Mouse (Mus musculus) limb, embryonic 14.5 days (tissue): ENCODE data around the gene Ppp1r9b. TPM values are rescaled to one million over a fixed set of nuclear protein-coding genes. Genes with fewer than 3 reads are reported as not detected.
A peak's percentile ranks its signal among the peaks of the same experiment; 100 is the strongest.

Experiments used
- ATAC-seq: fragments of 200-750 bp; cut with Nextera tagmentation; 2 replicates; pipeline ENCODE4 v1.8.0; 2017; ENCODE audit warnings: low read depth, moderate number of reproducible peaks, moderate TSS enrichment; ENCODE audit not compliant: low FRiP score
- DNase-seq: peaks from one replicate; pipeline ENCODE4 v3.0.0-alpha.2; 2015; ENCODE audit warnings: low spot score
- H3K27ac ChIP-seq: fragments of 300-500 bp; sonication (generic); replicated peaks from 2 replicates; pipeline ENCODE4 v1.5.1; 2014; ENCODE audit warnings: low read depth, mild to moderate bottlenecking, low read length, moderate library complexity, mixed read lengths
- H3K27me3 ChIP-seq: fragments of 300-500 bp; sonication (generic); 2 replicates; pipeline ENCODE4 v1.6.1; 2014; ENCODE audit warnings: low read length, mixed read lengths; ENCODE audit not compliant: control insufficient read depth, insufficient read depth
- H3K36me3 ChIP-seq: fragments of 300-500 bp; sonication (generic); 2 replicates; pipeline ENCODE4 v1.6.1; 2014; ENCODE audit warnings: mild to moderate bottlenecking, low read length, moderate library complexity, mixed read lengths; ENCODE audit not compliant: control insufficient read depth, insufficient read depth
- H3K4me1 ChIP-seq: fragments of 300-500 bp; sonication (generic); 2 replicates; pipeline ENCODE4 v1.6.1; 2014; ENCODE audit warnings: antibody characterized with exemption, low read length, mixed read lengths; ENCODE audit not compliant: control insufficient read depth, insufficient read depth
- H3K4me2 ChIP-seq: fragments of 300-500 bp; sonication (generic); replicated peaks from 2 replicates; pipeline ENCODE4 v1.6.1; 2014; ENCODE audit warnings: low read depth, mild to moderate bottlenecking, low read length, moderate library complexity; ENCODE audit not compliant: severe bottlenecking
- H3K4me3 ChIP-seq: fragments of 300-500 bp; sonication (generic); replicated peaks from 2 replicates; pipeline ENCODE4 v1.5.1; 2014; ENCODE audit warnings: low read length
- H3K9ac ChIP-seq: fragments of 300-500 bp; sonication (generic); 2 replicates; pipeline ENCODE4 v1.6.1; 2014; ENCODE audit warnings: mild to moderate bottlenecking, low read depth, low read length, moderate library complexity; ENCODE audit not compliant: severe bottlenecking
- H3K9me3 ChIP-seq: fragments of 300-500 bp; sonication (generic); 2 replicates; pipeline ENCODE4 v1.6.1; 2016; ENCODE audit warnings: low read length; ENCODE audit not compliant: control insufficient read depth
- POLR2A ChIP-seq: fragments of 200-500 bp; IDR thresholded peaks from 2 replicates; pipeline ENCODE4 v1.8.0; 2012; ENCODE audit warnings: inconsistent platforms, mild to moderate bottlenecking, moderate library complexity, borderline replicate concordance; ENCODE audit not compliant: insufficient read depth, insufficient read length; ENCODE audit errors: extremely low read depth
- WGBS: fragments of 180-500 bp; shearing (Covaris S2); extraction: QIAGEN DNeasy Blood & Tissue Kit; methylation state at CpG from one replicate; pipeline ENCODE4 v1.1.7; 2014; 5-methylcytosine and 5-hydroxymethylcytosine counted together
- polyA plus RNA-seq, 2 experiments: library from polyadenylated mRNA; depleted of rRNA in 1 of 2; stranded (reverse) in 1 of 2; unstranded in 1 of 2; fragments of >200 nt; fragmentation: Nextera tagmentation in 1 of 2; extraction: Ambion mirVana in 1 of 2; gene quantifications; 2 replicates each; pipeline versions ENCODE4 v1.2.1 to v1.2.3; 2012 to 2014

The Ppp1r9b gene
- polyA plus RNA-seq, 2 experiments = 17.3 to 32.8 TPM

DNA sequence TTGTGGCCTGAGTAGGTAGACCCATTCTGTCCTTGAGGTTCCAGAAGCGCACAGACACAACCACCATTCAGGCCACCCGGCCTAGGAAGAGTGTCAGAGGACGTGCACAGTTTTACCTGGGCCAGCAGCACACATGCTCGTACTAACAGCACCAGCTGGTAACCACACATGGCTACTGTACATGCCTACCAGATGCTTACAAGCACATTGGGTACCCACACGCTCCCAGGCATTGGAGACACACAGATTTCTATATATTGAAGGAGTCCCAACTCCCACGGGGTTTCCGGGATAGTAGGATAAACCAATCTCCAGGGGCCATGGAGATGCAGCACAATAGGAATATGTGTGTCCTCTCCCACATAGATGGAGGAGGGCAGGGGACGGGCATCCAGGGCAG is 11.9 kb downstream of the Ppp1r9b start:
- H3K9ac ChIP-seq = no peak overlapping the region
- DNase-seq (no peak), ATAC-seq (no peak)
- no peak for TF ChIP-seq POLR2A
- 91% methylated on average over 8 of the region's 8 CpGs for WGBS
- H3K4me1 ChIP-seq = peaks cover 14% of the 10 kb centered on the region
- no peaks in the 10 kb centered on the region for H3K9me3 ChIP-seq
- H3K4me3 ChIP-seq = no peak overlapping the region
- H3K27me3 ChIP-seq = no peaks in the 10 kb centered on the region
- no peak overlapping the region for H3K4me2 ChIP-seq
- peaks cover 77% of the 10 kb centered on the region for H3K36me3 ChIP-seq
- no peak overlapping the region for H3K27ac ChIP-seq

DNA sequence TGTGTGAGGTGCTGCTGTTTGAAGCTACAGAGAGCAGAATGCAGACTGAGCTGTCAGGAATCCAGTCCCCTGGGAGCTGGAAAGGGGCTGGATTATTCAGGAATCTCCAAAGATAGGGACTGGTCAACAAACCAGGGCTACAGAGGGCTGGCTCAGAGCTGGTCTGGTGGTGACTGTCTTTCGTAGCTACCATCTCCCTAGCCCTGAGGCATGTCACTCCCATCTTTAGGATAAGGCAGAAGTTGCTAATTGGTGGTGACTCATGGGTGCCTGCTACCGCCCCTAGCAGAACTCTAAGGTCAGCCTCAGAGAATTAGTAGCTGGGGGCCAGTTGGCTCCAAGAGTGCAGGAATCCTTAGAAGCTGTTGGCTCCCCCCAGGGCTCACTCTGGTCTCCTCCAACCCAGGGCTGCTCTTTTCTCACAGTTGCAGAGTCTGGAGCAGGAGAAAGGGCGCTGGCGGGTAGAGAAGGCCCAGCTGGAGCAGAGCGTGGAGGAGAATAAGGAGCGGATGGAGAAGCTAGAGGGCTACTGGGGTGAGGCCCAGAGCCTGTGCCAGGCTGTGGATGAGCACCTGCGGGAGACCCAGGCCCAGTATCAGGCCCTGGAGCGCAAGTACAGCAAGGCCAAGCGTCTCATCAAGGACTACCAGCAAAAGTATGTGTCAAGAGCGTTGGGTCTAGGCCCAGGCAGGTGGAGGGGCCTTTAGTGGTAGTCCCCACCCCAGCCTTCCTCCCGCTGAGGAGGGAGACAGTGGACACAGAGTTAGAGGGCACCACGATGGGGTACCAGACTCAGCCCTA is 13.5 kb downstream of the Ppp1r9b start:
- H3K9ac ChIP-seq = peak overlapping the region; percentile 7; the same call in 1 of the 2 replicates
- H3K4me2 ChIP-seq = no peak overlapping the region
- H3K9me3 ChIP-seq = no peaks in the 10 kb centered on the region
- no peak for ATAC-seq
- H3K27ac ChIP-seq = no peak overlapping the region
- no peak overlapping the region for H3K4me3 ChIP-seq
- no peak for DNase-seq
- 83% methylated on average over 12 of the region's 12 CpGs for WGBS
- TF ChIP-seq POLR2A = no peak
- no peaks in the 10 kb centered on the region for H3K27me3 ChIP-seq
- peaks cover 26% of the 10 kb centered on the region for H3K4me1 ChIP-seq
- H3K36me3 ChIP-seq = peaks cover 61% of the 10 kb centered on the region

GRCm38 (mm10) chr11:95004937-95005198 is 14.0 kb downstream of the Ppp1r9b start:
- Histone ChIP-seq H3K9ac (no peak overlapping the region), H3K36me3 (peaks cover 55% of the 10 kb centered on the region), H3K4me2 (no peak overlapping the region), H3K4me3 (no peak overlapping the region), H3K27ac (no peak overlapping the region), H3K9me3 (no peaks in the 10 kb centered on the region), H3K4me1 (peaks cover 27% of the 10 kb centered on the region), H3K27me3 (no peaks in the 10 kb centered on the region)
- 63% methylated on average over 6 of the region's 6 CpGs for WGBS
- DNase-seq = no peak
- no peak for ATAC-seq
- TF ChIP-seq POLR2A = no peak

DNA sequence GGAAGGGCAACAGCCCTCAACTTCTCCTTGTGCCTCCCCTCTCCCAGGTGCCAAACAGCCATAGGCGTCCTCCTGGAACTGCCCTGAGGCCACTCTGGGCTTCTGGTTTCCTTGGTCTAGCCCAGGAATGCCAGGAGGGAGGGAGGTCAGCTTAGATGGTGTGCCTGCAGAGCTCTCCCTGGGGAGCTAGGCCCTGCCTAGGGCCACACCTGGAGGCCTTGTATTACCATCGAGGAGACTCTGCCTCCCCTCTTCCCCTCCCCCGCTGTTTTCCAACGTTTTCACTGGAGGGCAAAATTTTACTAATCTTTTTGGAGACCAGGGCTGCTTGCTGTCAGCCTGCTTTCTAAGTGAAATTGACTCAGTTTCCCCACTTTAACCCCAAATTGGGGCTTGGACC is 15.2 kb downstream of the Ppp1r9b start:
- no peaks in the 10 kb centered on the region for H3K27me3 ChIP-seq
- H3K4me1 ChIP-seq = peaks cover 25% of the 10 kb centered on the region
- H3K9ac ChIP-seq = peak overlapping the region; percentile 53; the same call in 1 of the 2 replicates
- no peak for ATAC-seq
- peak overlapping the region; percentile 73 for H3K4me2 ChIP-seq
- no peaks in the 10 kb centered on the region for H3K9me3 ChIP-seq
- H3K27ac ChIP-seq = no peak overlapping the region
- peak overlapping the region; percentile 37; the same call in 1 of the 2 replicates for H3K4me3 ChIP-seq
- WGBS = 30% methylated on average over 4 of the region's 4 CpGs
- no peak for TF ChIP-seq POLR2A
- DNase-seq = no peak
- peaks cover 48% of the 10 kb centered on the region for H3K36me3 ChIP-seq

GRCm38 (mm10) chr11:95006525-95007219 is 15.8 kb downstream of the Ppp1r9b start:
- Histone ChIP-seq H3K27ac (peak overlapping the region; percentile 56; the same call in 1 of the 2 replicates), H3K27me3 (no peaks in the 10 kb centered on the region), H3K4me1 (peaks cover 29% of the 10 kb centered on the region), H3K9me3 (no peaks in the 10 kb centered on the region), H3K4me2 (peak overlapping the region; percentile 73), H3K9ac (peak overlapping the region; percentile 53), H3K36me3 (peaks cover 43% of the 10 kb centered on the region), H3K4me3 (peak overlapping the region; percentile 37)
- 0 out of 2 replicates have a peak, but pooled peaks have one; percentile 36 for TF ChIP-seq POLR2A
- DNase-seq (peak; percentile 81), ATAC-seq (peak; percentile 67)
- 4% methylated on average over 27 of the region's 27 CpGs for WGBS
